Mouse (Mus musculus) liver, postnatal 0 days (tissue): ENCODE results near the gene Slc41a1.
"Not testable (repeated sequence)": the region's sequence is repeated elsewhere in the genome, so short reads cannot be mapped to it uniquely, and the experiment has no call there.

ENCODE experiments used
- CTCF ChIP-seq: sonication (generic); IDR thresholded peaks from 2 replicates; pipeline ENCODE4 v1.5.1; 2016; ENCODE audit warnings: antibody characterized with exemption, low read depth
- EP300 ChIP-seq: IDR thresholded peaks from 2 replicates; pipeline ENCODE4 v1.6.1; 2016; ENCODE audit warnings: antibody characterized with exemption, low read depth, mild to moderate bottlenecking

DNA sequence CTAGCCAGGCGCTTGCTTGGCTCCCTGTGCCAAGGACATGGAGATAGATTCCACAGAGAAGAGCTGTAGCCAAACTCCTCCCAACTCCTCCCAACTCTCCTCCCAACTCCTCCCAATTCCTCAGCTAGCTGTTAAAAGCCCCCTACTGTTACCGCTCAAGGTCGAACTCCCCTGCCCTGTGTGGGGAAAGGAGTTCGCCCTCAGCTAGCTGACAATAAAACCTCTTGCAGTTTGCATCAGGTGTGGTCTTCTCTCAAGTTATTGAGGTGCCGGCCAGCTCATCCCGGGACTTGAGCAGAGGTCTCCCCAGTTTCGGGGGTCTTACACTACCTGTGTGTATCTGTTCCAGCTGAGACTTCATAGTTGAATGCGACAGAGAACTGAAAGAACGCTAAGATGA, 6.9 kb upstream of the Slc41a1 start:
- not testable (repeated sequence) for TF ChIP-seq CTCF, EP300
